18 mouse cellular contexts compared by ENCODE assay signal in genomic region chr17:45047236-45047635, GRCm38 (mm10).
A peak's percentile ranks its signal among the peaks of the same experiment; 100 is the strongest.
DNase-seq lines count a peak whose midpoint lies in the region; TF ChIP-seq lines count a peak whose summit lies in the region.
"Had no signal": no experiment of that assay in that cellular context is flagged by ENCODE, and none has a peak within 500 bp of the region (broad histone marks: within the 10 kb centered on the region; RNA-seq: fewer than 3 reads in every experiment).

No protein-coding gene starts in this region.

- no peak overlapping the region for H3K4me3 ChIP-seq in left cerebral cortex, adult 2 months
- H3K4me3 ChIP-seq: embryonic facial prominence, embryonic 13.5 days; embryonic facial prominence, embryonic 15.5 days; erythroblast, embryonic 14.5 days; forebrain, embryonic 10.5 days; forebrain, embryonic 12.5 days had no signal

- no peak overlapping the region for H3K27ac ChIP-seq in left cerebral cortex, adult 2 months
- H3K27ac ChIP-seq: embryonic facial prominence, embryonic 13.5 days; embryonic facial prominence, embryonic 15.5 days; forebrain, embryonic 10.5 days; forebrain, embryonic 12.5 days had no signal

- intact Hi-C loops in left cerebral cortex, postnatal 4 days (cut with DNase I) = no loop called here
- intact Hi-C loops in left cerebral cortex, adult 2 months (cut with DNase I) = loop anchor here (10.0 kb wide), 1 partner anchor 328 kb away; no protein-coding TSS in a partner anchor

- no peak for TF ChIP-seq CTCF in left cerebral cortex, adult 2 months (IDR thresholded peaks at IDR 0.05)

- peak; percentile 73 to 74 for DNase-seq in cerebellum, postnatal 10 days
- DNase-seq in cerebellum, adult 11-12 months = no peak
- peak; percentile 45 for DNase-seq in heart, adult 11 months
- no peak for DNase-seq in heart, adult 18-20 months
- peak; percentile 21 for DNase-seq in left cerebral cortex, postnatal 4 days
- DNase-seq in left cerebral cortex, adult 2 months (ENCODE audit: extremely low spot score in 1 of 2, low spot score in 2 of 2) = no peak
- DNase-seq: adrenal gland, adult 2 months; adrenal gland, postnatal 10 days; adrenal gland, postnatal 25 days; cerebellum, adult 18-20 months; cerebellum, adult 8-10 months; cerebellum, postnatal 36 days; embryo, embryonic 11 days had no signal

Comparison
In these comparisons a context has a peak if more than half of its experiments do, and no peak if none do; other contexts are left out.
1. DNase-seq: peak in cerebellum, postnatal 10 days (2 of 2), heart, adult 11 months (single experiment) and left cerebral cortex, postnatal 4 days (single experiment); none in cerebellum, adult 11-12 months (single experiment), heart, adult 18-20 months (0 of 2) and left cerebral cortex, adult 2 months (0 of 2).